Mouse (Mus musculus): ENCODE measurements around the gene Pik3cg. TPM values are rescaled to one million over a fixed set of nuclear protein-coding genes. Genes with fewer than 3 reads are reported as not detected.

Pik3cg gene
- polyA plus RNA-seq, 1 experiment from 2014 or later: 1.2 TPM

DNA sequence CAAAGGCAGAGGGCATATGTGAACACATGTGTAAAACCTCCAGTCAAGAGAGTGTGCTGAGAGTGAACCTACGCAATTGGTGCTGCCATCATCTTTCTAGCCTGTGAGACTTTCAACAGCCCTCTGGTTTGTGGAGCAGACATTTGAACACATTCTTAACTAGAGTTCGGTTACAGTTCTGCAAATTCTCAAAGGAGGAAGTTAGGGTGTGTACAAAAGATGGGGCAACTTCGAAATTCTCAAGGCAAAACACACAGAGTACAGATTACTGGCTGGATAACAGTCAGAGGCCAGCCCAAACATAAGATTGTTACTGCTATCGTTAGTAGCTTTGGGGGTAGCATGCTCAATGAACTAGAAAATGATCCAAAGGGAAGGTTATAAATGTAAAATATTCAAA, 9.0 kb downstream of the Pik3cg start:
- Histone ChIP-seq H3K4me3 (no peak overlapping the region), H3K4me1 (replicated peaks) (0 out of 2 replicates have a peak, but pooled peaks cover 3% of the 10 kb centered on the region), H3K27me3 (no peaks in the 10 kb centered on the region), H3K36me3 (no peaks in the 10 kb centered on the region), H3K27ac (no peak overlapping the region), H3K4me2 (no peak overlapping the region), H3K9me3 (no peaks in the 10 kb centered on the region), H3K9ac (no peak overlapping the region)
- no peak for ATAC-seq (ENCODE audit: low FRiP score)
- WGBS: 90% methylated on average over 4 of the region's 4 CpGs

DNA sequence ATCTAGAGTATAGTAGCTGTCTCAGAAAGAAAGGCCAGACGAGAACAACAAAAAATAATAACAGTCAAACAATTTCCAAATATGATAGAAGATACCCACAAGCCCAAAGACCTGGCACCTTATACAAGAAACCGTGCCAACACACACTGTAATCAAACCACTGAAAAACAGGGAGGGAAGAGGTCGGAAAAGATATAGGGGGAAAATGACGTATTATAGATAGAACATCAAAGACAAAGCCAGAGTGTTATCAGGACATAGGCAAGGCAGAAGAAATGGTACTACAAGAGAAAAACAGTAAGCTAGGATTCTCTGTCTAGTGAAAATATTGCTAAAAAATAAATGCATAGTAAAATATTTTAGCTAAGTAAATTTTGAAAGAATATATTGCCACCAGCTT, 10.4 kb downstream of the Pik3cg start:
- H3K9me3 ChIP-seq: no peaks in the 10 kb centered on the region
- no peak overlapping the region for H3K4me3 ChIP-seq
- ATAC-seq (ENCODE audit: low FRiP score): no peak
- 92% methylated on average over 4 of the region's 4 CpGs for WGBS
- H3K9ac ChIP-seq: no peak overlapping the region
- no peaks in the 10 kb centered on the region for H3K27me3 ChIP-seq
- no peak overlapping the region for H3K27ac ChIP-seq
- no peaks in the 10 kb centered on the region for H3K36me3 ChIP-seq
- H3K4me2 ChIP-seq: no peak overlapping the region
- H3K4me1 ChIP-seq (replicated peaks): no peaks in the 10 kb centered on the region

DNA sequence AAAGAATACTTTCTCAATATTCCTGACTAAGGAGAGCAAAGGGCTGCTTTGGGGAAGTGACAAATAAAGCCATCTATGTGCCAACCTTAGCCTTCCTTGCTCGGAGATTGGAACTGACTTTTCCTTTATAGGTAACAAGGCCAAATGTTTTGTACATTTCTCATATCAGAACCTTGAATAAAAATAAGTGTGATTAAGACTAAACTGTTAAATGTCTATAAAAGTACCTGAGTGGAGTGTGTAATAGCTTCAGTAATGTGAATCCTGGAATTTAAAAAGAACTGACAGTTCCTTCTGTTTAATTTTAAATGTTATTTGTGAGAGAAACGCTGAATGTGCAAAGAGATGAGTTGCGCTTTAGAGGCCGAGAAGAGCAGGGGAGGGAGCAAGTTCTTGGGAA, 13.5 kb downstream of the Pik3cg start:
- H3K27me3 ChIP-seq: no peaks in the 10 kb centered on the region
- H3K9me3 ChIP-seq: no peaks in the 10 kb centered on the region
- H3K36me3 ChIP-seq: no peaks in the 10 kb centered on the region
- no peak overlapping the region for H3K27ac ChIP-seq
- H3K4me3 ChIP-seq: no peak overlapping the region
- H3K9ac ChIP-seq: no peak overlapping the region
- 92% methylated on average over 4 of the region's 4 CpGs for WGBS
- ATAC-seq (ENCODE audit: low FRiP score): no peak
- no peaks in the 10 kb centered on the region for H3K4me1 ChIP-seq (replicated peaks)
- no peak overlapping the region for H3K4me2 ChIP-seq

- Histone ChIP-seq H3K4me1 (replicated peaks) (no peaks in the 10 kb centered on the region), H3K4me2 (no peak overlapping the region), H3K36me3 (no peaks in the 10 kb centered on the region), H3K4me3 (no peak overlapping the region), H3K9ac (no peak overlapping the region), H3K27me3 (no peaks in the 10 kb centered on the region), H3K9me3 (no peaks in the 10 kb centered on the region), H3K27ac (no peak overlapping the region)
- ATAC-seq (ENCODE audit: low FRiP score): no peak
- WGBS: 94% methylated on average over 1 of the region's 1 CpGs
Observed at GRCm38 (mm10) chr12:32194358-32194757, 14.1 kb downstream of the Pik3cg start.

- Histone ChIP-seq H3K9me3 (no peaks in the 10 kb centered on the region), H3K4me1 (replicated peaks) (peaks cover 4% of the 10 kb centered on the region; the same call in 1 of the 2 replicates), H3K36me3 (no peaks in the 10 kb centered on the region), H3K4me3 (no peak overlapping the region), H3K4me2 (no peak overlapping the region), H3K9ac (no peak overlapping the region), H3K27me3 (no peaks in the 10 kb centered on the region), H3K27ac (no peak overlapping the region)
- 86% methylated on average over 4 of the region's 4 CpGs for WGBS
- no peak for ATAC-seq (ENCODE audit: low FRiP score)
Observed at GRCm38 (mm10) chr12:32190927-32191326, 17.5 kb downstream of the Pik3cg start.

DNA sequence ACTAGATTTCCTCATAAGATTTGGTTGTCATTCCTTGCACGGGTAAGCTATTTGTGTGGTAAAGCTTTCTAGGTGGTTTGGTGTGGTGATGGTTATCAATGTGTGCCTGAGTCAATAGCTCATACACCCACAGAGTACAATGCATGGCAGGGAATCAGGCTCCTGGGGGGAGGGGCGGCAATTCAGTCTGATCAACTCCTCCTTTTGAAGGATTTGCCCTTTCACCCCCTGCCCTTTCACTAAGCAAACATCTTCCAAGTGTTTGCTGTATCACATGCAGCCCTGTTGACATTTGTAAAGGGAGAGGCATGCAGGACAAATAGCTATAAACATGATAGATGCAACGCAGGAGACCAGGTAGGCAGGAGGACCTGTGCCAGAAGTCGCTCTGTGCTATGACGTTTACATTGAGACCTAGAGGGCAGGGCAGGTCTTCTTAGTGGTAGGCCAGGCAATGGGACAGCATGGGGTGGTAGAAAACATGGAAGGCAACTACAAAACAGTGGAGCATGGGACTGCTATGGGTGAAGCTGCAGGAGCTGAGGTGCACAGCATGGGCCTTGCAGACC, 20.7 kb downstream of the Pik3cg start:
- Histone ChIP-seq H3K9me3 (no peaks in the 10 kb centered on the region), H3K4me2 (no peak overlapping the region), H3K4me1 (replicated peaks) (peaks cover 4% of the 10 kb centered on the region; the same call in 1 of the 2 replicates), H3K27ac (no peak overlapping the region), H3K27me3 (no peaks in the 10 kb centered on the region), H3K4me3 (no peak overlapping the region), H3K36me3 (no peaks in the 10 kb centered on the region), H3K9ac (no peak overlapping the region)
- 53% methylated on average over 5 of the region's 5 CpGs for WGBS
- no peak for ATAC-seq (ENCODE audit: low FRiP score)

DNA sequence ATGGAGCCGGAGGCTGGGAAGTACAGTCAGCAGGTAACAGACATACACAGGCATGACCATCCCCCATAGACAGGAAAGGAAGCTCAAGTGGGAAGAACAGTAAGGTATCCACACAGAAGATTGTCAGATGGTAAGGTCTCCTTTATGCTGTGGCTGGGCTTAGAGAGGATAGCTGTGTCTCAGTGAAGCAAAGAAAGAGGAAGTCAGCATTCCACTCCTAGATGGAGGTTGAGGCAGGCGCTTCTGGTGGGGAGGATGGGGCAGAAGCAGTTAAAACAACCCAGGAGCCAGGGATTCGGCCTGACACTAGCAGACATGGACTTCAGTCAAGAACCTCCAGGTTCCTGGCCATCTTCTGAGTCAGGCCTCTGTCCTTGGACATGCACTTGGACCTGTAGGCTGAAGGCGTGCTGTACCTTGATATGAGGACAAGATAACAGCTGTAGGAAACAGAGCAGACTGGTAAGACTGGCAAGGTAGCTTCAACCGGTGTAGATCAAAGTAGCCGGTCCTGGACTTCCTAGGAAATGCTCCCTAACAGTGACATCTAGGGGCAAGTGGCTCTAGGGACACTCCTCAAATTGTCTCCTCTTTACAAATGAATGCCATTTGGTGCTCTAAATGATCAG, 21.7 kb downstream of the Pik3cg start:
- WGBS: 88% methylated on average over 6 of the region's 6 CpGs

DNA sequence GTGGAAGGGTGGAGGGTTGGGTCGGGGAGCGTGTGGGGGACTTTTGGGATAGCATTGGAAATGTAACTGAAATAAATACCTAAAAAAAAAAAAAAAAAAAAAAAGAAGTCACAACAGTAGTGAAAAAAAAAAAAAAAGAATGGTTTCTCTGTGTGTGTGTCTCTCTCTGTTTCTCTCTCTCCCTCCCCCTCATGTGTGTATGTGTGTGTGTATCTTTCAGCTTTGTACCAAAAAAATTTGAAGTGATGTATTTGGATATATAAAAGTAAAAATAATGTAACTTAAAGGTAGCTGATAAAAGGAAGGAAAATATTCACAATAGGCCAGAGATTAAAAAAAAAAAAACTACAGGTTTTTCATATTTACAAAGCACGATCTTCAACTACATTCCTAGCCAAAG, 23.6 kb downstream of the Pik3cg start:
- WGBS: 93% methylated on average over 3 of the region's 3 CpGs
- H3K9ac ChIP-seq: no peak overlapping the region
- no peaks in the 10 kb centered on the region for H3K27me3 ChIP-seq
- H3K9me3 ChIP-seq: no peaks in the 10 kb centered on the region
- no peak overlapping the region for H3K4me3 ChIP-seq
- no peak for ATAC-seq (ENCODE audit: low FRiP score)
- no peak overlapping the region for H3K4me2 ChIP-seq
- H3K4me1 ChIP-seq (replicated peaks): peaks cover 4% of the 10 kb centered on the region; the same call in 1 of the 2 replicates
- no peaks in the 10 kb centered on the region for H3K36me3 ChIP-seq
- H3K27ac ChIP-seq: no peak overlapping the region

More for the DNA sequence above, 21.7 kb downstream of the Pik3cg start:
- Histone ChIP-seq H3K4me3 (no peak overlapping the region), H3K9me3 (no peaks in the 10 kb centered on the region), H3K4me2 (no peak overlapping the region), H3K27ac (no peak overlapping the region), H3K27me3 (no peaks in the 10 kb centered on the region), H3K4me1 (replicated peaks) (peaks cover 4% of the 10 kb centered on the region; the same call in 1 of the 2 replicates), H3K9ac (no peak overlapping the region), H3K36me3 (no peaks in the 10 kb centered on the region)
- no peak for ATAC-seq (ENCODE audit: low FRiP score)

- Histone ChIP-seq H3K4me1 (replicated peaks) (peaks cover 4% of the 10 kb centered on the region; the same call in 1 of the 2 replicates), H3K36me3 (no peaks in the 10 kb centered on the region), H3K9me3 (no peaks in the 10 kb centered on the region), H3K27me3 (no peaks in the 10 kb centered on the region), H3K4me3 (no peak overlapping the region), H3K27ac (no peak overlapping the region), H3K4me2 (no peak overlapping the region), H3K9ac (no peak overlapping the region)
- WGBS: 81% methylated on average over 1 of the region's 1 CpGs
- no peak for ATAC-seq (ENCODE audit: low FRiP score)
Observed at GRCm38 (mm10) chr12:32183584-32183983, 24.9 kb downstream of the Pik3cg start.

- no peaks in the 10 kb centered on the region for H3K27me3 ChIP-seq
- H3K4me1 ChIP-seq (replicated peaks): peaks cover 3% of the 10 kb centered on the region; the same call in 1 of the 2 replicates
- no peak for ATAC-seq (ENCODE audit: low FRiP score)
- no peaks in the 10 kb centered on the region for H3K9me3 ChIP-seq
- no peaks in the 10 kb centered on the region for H3K36me3 ChIP-seq
- no peak overlapping the region for H3K27ac ChIP-seq
- 93% methylated on average over 15 of the region's 15 CpGs for WGBS
- H3K4me3 ChIP-seq: no peak overlapping the region
- H3K9ac ChIP-seq: no peak overlapping the region
- no peak overlapping the region for H3K4me2 ChIP-seq
Observed at GRCm38 (mm10) chr12:32182632-32183419, 25.6 kb downstream of the Pik3cg start.

- no peaks in the 10 kb centered on the region for H3K27me3 ChIP-seq
- no peaks in the 10 kb centered on the region for H3K4me1 ChIP-seq (replicated peaks)
- no peaks in the 10 kb centered on the region for H3K36me3 ChIP-seq
- 71% methylated on average over 4 of the region's 4 CpGs for WGBS
- no peak overlapping the region for H3K4me2 ChIP-seq
- no peak overlapping the region for H3K27ac ChIP-seq
- H3K9ac ChIP-seq: no peak overlapping the region
- no peaks in the 10 kb centered on the region for H3K9me3 ChIP-seq
- H3K4me3 ChIP-seq: no peak overlapping the region
- ATAC-seq (ENCODE audit: low FRiP score): no peak
Observed at GRCm38 (mm10) chr12:32181885-32182284, 26.6 kb downstream of the Pik3cg start.

- H3K4me2 ChIP-seq: no peak overlapping the region
- no peaks in the 10 kb centered on the region for H3K36me3 ChIP-seq
- H3K27me3 ChIP-seq: no peaks in the 10 kb centered on the region
- no peaks in the 10 kb centered on the region for H3K9me3 ChIP-seq
- H3K4me1 ChIP-seq (replicated peaks): no peaks in the 10 kb centered on the region
- no peak overlapping the region for H3K9ac ChIP-seq
- H3K27ac ChIP-seq: no peak overlapping the region
- H3K4me3 ChIP-seq: no peak overlapping the region
- 95% methylated on average over 6 of the region's 6 CpGs for WGBS
- no peak for ATAC-seq (ENCODE audit: low FRiP score)
Observed at GRCm38 (mm10) chr12:32174437-32174836, 34.0 kb downstream of the Pik3cg start.

Measured in hindbrain, embryonic 13.5 days (tissue).